Mouse (Mus musculus): ENCODE data around the gene Nfya. TPM values are rescaled to one million over a fixed set of nuclear protein-coding genes. Genes with fewer than 3 reads are reported as not detected.
"Not testable (repeated sequence)": the region's sequence is repeated elsewhere in the genome, so short reads cannot be mapped to it uniquely, and the experiment has no call there.

Gene Nfya
- polyA plus RNA-seq, 1 experiment from 2014 or later, result 9.1 TPM

- 88% methylated on average over 3 of the region's 3 CpGs for WGBS
- Histone ChIP-seq H3K9me3 (replicated peaks) (no peaks in the 10 kb centered on the region), H3K27me3 (replicated peaks) (no peaks in the 10 kb centered on the region), H3K27ac (replicated peaks) (no peak overlapping the region), H3K4me3 (replicated peaks) (no peak overlapping the region), H3K9ac (replicated peaks) (no peak overlapping the region), H3K36me3 (no peaks in the 10 kb centered on the region), H3K4me2 (no peak overlapping the region), H3K4me1 (no peaks in the 10 kb centered on the region)
- ATAC-seq (ENCODE audit: low FRiP score), result no peak
These were observed 53.9 kb downstream of the Nfya start for GRCm38 (mm10) chr17:48355822-48356221.

DNA sequence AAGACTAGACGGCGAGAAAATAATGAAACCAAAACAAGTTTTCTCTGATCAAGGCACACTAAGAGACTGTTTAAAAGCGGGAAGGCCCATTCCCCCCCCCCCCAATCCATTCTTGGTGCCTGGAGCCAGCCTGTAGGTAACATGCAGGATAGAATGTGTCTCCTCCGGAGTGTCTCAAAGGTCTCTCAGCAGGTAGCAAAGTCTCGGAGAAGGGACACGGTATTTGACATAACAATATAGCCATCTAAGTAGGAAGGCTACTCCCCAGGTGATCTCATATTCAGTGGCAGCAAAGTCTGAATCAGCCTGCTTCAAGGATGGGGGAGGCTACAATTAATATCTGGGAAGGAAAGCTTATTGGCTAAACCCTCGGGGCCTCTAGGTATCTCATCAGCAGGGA, 56.7 kb downstream of the Nfya start:
- WGBS, result 75% methylated on average over 7 of the region's 7 CpGs
- ATAC-seq (ENCODE audit: low FRiP score); H3K27me3 ChIP-seq (replicated peaks); H3K4me2 ChIP-seq; H3K36me3 ChIP-seq; H3K9ac ChIP-seq (replicated peaks); H3K4me3 ChIP-seq (replicated peaks); H3K9me3 ChIP-seq (replicated peaks); H3K4me1 ChIP-seq; H3K27ac ChIP-seq (replicated peaks): not testable (repeated sequence)

DNA sequence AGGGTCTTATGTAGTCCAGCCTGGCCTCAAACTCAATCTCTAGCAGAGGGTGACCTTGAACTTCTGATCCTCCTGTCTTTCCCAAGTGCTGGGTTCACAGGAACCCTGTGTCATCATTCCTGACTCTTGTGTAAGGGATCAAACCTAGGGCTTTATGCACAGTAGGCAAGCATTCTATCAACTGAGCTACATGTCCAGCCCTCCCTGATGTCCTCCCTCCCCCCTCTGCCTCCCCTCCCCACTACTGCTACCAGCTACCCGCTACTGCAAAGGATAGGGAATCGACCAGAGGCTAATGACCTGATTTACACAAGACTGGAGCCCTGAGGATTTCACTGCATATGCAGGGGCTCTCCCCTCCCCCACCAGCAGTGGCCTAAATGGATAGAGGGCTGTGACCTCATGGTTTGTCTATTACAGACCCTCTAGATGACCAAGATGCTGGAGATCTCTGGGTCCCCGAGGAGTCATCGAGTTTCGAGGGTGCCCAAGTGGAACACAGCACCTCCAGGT, 59.0 kb downstream of the Nfya start:
- Histone ChIP-seq H3K36me3 (no peaks in the 10 kb centered on the region), H3K4me2 (no peak overlapping the region), H3K27ac (replicated peaks) (no peak overlapping the region), H3K4me3 (replicated peaks) (no peak overlapping the region), H3K9me3 (replicated peaks) (no peaks in the 10 kb centered on the region), H3K4me1 (no peaks in the 10 kb centered on the region), H3K9ac (replicated peaks) (no peak overlapping the region), H3K27me3 (replicated peaks) (no peaks in the 10 kb centered on the region)
- WGBS, result 70% methylated on average over 5 of the region's 5 CpGs
- no peak for ATAC-seq (ENCODE audit: low FRiP score)

DNA sequence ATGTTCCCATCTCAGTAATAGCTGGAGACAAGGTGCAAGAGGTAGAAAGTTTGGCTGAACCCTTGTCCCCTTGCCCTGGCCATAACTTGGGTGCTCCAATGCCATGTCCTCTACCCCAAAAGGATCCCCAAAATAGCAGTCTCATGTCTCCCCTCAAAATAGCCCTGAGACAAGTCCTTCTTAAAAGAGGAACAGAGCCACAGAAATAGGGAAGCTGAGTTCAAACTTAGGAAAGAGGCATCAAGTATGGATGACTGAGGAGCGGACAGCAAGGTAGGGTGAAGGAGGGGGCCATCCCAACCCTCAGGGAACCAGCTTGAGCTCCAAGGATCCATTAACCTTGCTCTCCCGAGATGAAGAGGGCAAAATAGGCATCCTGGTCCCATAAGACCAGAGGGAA, 62.4 kb downstream of the Nfya start:
- WGBS, result 85% methylated on average over 2 of the region's 2 CpGs
- no peaks in the 10 kb centered on the region for H3K27me3 ChIP-seq (replicated peaks)
- H3K4me3 ChIP-seq (replicated peaks), result no peak overlapping the region
- no peak overlapping the region for H3K9ac ChIP-seq (replicated peaks)
- no peaks in the 10 kb centered on the region for H3K4me1 ChIP-seq
- no peak overlapping the region for H3K27ac ChIP-seq (replicated peaks)
- no peak for ATAC-seq (ENCODE audit: low FRiP score)
- H3K4me2 ChIP-seq, result no peak overlapping the region
- H3K36me3 ChIP-seq, result no peaks in the 10 kb centered on the region
- no peaks in the 10 kb centered on the region for H3K9me3 ChIP-seq (replicated peaks)

DNA sequence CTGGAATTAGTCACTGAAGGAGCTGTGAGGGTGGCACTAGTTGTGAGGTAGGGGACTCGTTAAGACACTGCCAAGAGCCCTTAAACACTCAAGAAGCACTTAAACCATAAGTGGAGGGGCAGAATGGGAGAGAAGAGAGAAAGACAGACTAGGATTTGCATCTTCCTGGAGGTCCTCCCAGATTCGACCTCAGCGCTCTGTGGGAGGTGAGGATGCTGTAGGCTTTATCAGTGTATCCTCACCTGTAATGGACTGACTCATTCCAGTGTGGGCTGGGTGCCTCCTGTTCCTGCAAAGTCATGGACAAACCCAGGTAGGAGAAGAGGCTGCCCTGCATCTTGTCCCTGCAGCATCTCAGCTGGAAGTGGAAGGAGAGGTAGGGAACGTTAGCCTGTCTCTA, 62.9 kb downstream of the Nfya start:
- H3K4me1 ChIP-seq, result no peaks in the 10 kb centered on the region
- no peak for ATAC-seq (ENCODE audit: low FRiP score)
- 70% methylated on average over 4 of the region's 4 CpGs for WGBS
- no peaks in the 10 kb centered on the region for H3K36me3 ChIP-seq
- no peaks in the 10 kb centered on the region for H3K27me3 ChIP-seq (replicated peaks)
- H3K27ac ChIP-seq (replicated peaks), result no peak overlapping the region
- no peak overlapping the region for H3K4me3 ChIP-seq (replicated peaks)
- no peaks in the 10 kb centered on the region for H3K9me3 ChIP-seq (replicated peaks)
- H3K4me2 ChIP-seq, result no peak overlapping the region
- H3K9ac ChIP-seq (replicated peaks), result no peak overlapping the region

DNA sequence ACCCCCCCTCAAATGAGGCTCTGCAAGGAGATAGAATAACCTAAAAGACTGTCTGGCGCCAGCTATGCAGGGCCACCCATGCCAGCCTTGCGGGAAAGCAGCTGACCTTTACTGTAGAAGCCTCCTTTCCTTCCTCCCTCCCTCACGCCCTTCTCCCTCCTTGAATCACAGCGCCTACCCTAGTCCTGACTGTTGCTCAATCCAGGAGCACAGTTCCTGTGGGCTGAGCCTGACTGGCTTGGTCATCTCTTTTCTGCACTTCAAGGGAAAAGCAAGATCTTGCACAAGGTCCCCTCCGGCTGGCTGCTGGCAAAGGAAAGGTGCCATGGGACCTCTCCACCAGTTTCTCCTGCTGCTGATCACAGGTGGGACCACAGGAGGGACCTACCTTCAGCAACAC, 63.5 kb downstream of the Nfya start, which contains the start of gene Trem2:
TSS of gene Trem2 (plus strand) at position 171 of the 400 bp plus-strand sequence.
- Histone ChIP-seq H3K36me3 (no peaks in the 10 kb centered on the region), H3K9me3 (replicated peaks) (no peaks in the 10 kb centered on the region), H3K4me2 (no peak within 1 kb of the TSS), H3K4me3 (replicated peaks) (no peak within 1 kb of the TSS), H3K9ac (replicated peaks) (no peak within 1 kb of the TSS), H3K27ac (replicated peaks) (no peak within 1 kb of the TSS), H3K27me3 (replicated peaks) (no peaks in the 10 kb centered on the region), H3K4me1 (no peaks in the 10 kb centered on the region)
- WGBS, result 81% methylated on average over 5 of the region's 5 CpGs
- ATAC-seq (ENCODE audit: low FRiP score), result no peak

- H3K4me1 ChIP-seq, result no peaks in the 10 kb centered on the region
- H3K27me3 ChIP-seq (replicated peaks), result no peaks in the 10 kb centered on the region
- no peaks in the 10 kb centered on the region for H3K36me3 ChIP-seq
- H3K9ac ChIP-seq (replicated peaks), result no peak overlapping the region
- no peaks in the 10 kb centered on the region for H3K9me3 ChIP-seq (replicated peaks)
- ATAC-seq (ENCODE audit: low FRiP score), result no peak
- no peak overlapping the region for H3K4me2 ChIP-seq
- no peak overlapping the region for H3K27ac ChIP-seq (replicated peaks)
- H3K4me3 ChIP-seq (replicated peaks), result no peak overlapping the region
- WGBS, result 76% methylated on average over 4 of the region's 4 CpGs
These were observed 63.9 kb downstream of the Nfya start for GRCm38 (mm10) chr17:48345824-48346223.

DNA sequence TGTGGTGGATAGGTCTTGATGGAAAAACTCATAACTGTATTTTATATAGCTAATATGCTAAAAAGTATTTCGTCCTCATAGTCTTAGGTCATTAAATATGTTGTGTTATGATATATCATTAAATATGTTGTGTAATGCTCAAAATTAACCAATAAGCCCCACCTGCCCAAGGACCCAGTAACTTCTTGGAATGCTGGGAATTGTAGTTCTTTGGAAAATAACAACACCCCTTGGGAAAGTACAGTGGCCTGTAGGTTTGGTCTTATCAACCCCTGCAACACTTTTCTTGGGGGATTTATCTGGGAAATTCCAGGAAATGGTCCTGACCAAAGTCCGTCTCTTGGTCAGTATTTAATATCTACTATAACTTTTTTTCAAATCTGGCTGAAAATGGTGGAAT, 66.6 kb downstream of the Nfya start:
- WGBS, result 92% methylated on average over 2 of the region's 2 CpGs
- no peak overlapping the region for H3K4me2 ChIP-seq
- ATAC-seq (ENCODE audit: low FRiP score), result no peak
- no peaks in the 10 kb centered on the region for H3K4me1 ChIP-seq
- no peaks in the 10 kb centered on the region for H3K9me3 ChIP-seq (replicated peaks)
- H3K4me3 ChIP-seq (replicated peaks), result no peak overlapping the region
- H3K9ac ChIP-seq (replicated peaks), result no peak overlapping the region
- H3K27me3 ChIP-seq (replicated peaks), result no peaks in the 10 kb centered on the region
- no peak overlapping the region for H3K27ac ChIP-seq (replicated peaks)
- H3K36me3 ChIP-seq, result no peaks in the 10 kb centered on the region

GRCm38 (mm10) chr17:48341947-48342346, 67.8 kb downstream of the Nfya start:
- 76% methylated on average over 3 of the region's 3 CpGs for WGBS
- Histone ChIP-seq H3K4me2 (no peak overlapping the region), H3K27me3 (replicated peaks) (no peaks in the 10 kb centered on the region), H3K27ac (replicated peaks) (no peak overlapping the region), H3K36me3 (no peaks in the 10 kb centered on the region), H3K4me3 (replicated peaks) (no peak overlapping the region), H3K4me1 (no peaks in the 10 kb centered on the region), H3K9ac (replicated peaks) (no peak overlapping the region), H3K9me3 (replicated peaks) (no peaks in the 10 kb centered on the region)
- ATAC-seq (ENCODE audit: low FRiP score), result no peak

DNA sequence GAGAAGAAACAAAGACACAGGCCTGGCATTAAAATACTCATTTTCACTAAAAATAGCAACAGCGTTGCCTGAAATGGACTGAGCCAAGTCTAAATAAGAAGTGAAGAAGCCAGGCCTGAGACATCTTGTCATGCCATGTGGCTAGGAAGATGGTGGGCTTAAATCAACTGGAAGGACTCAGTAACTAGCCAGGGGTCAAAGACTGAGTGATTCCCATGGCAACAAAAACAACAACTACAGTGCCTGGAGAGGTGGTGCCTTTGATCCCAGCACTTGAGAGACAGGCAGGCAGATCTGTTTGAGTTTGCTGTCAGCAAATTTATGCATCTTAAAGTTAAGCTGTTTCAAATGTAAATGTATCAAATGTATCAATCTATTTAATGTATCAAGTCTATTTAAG, 69.4 kb downstream of the Nfya start:
- Histone ChIP-seq H3K9ac (replicated peaks) (no peak overlapping the region), H3K4me3 (replicated peaks) (no peak overlapping the region), H3K9me3 (replicated peaks) (no peaks in the 10 kb centered on the region), H3K36me3 (no peaks in the 10 kb centered on the region), H3K27ac (replicated peaks) (no peak overlapping the region), H3K27me3 (replicated peaks) (no peaks in the 10 kb centered on the region), H3K4me1 (no peaks in the 10 kb centered on the region), H3K4me2 (no peak overlapping the region)
- WGBS, result 66% methylated on average over 1 of the region's 1 CpGs
- no peak for ATAC-seq (ENCODE audit: low FRiP score)

Other genes starting within 250 kb of the Nfya start
- gene A530064D06Rik, start 242.6 kb downstream of the Nfya start, polyA plus RNA-seq (2015; fragmentation: Nextera tagmentation; extraction: Ambion mirVana), result 0.18 and 0.19 TPM in 2 replicates
- not detected in 2 replicates for gene Trem1, start 177.1 kb downstream of the Nfya start, polyA plus RNA-seq (2015; fragmentation: Nextera tagmentation; extraction: Ambion mirVana)
- 0.18 TPM in 1 of 2 replicates, not detected in the other for gene Trem3, start 162.1 kb downstream of the Nfya start, polyA plus RNA-seq (2015; fragmentation: Nextera tagmentation; extraction: Ambion mirVana)
- gene Treml4, start 145.6 kb downstream of the Nfya start, polyA plus RNA-seq (2015; fragmentation: Nextera tagmentation; extraction: Ambion mirVana), result 0.37 TPM in 1 of 2 replicates, not detected in the other
- gene Treml2, start 110.4 kb downstream of the Nfya start, polyA plus RNA-seq (2015; fragmentation: Nextera tagmentation; extraction: Ambion mirVana), result 0.14 and 1.4 TPM in 2 replicates
- 0.09 and 0.19 TPM in 2 replicates for gene B430306N03Rik, start 93.8 kb downstream of the Nfya start, polyA plus RNA-seq (2015; fragmentation: Nextera tagmentation; extraction: Ambion mirVana)
- 5.0 and 6.1 TPM in 2 replicates for gene Trem2, start 63.5 kb downstream of the Nfya start, polyA plus RNA-seq (2015; fragmentation: Nextera tagmentation; extraction: Ambion mirVana)
- 0.43 and 0.49 TPM in 2 replicates for gene Treml1, start 50.0 kb downstream of the Nfya start, polyA plus RNA-seq (2015; fragmentation: Nextera tagmentation; extraction: Ambion mirVana)
- 29.4 and 39.3 TPM in 2 replicates for gene Oard1, start 108 bp upstream of the Nfya start, polyA plus RNA-seq (2015; fragmentation: Nextera tagmentation; extraction: Ambion mirVana)
- gene Apobec2, start 23.0 kb upstream of the Nfya start, polyA plus RNA-seq (2015; fragmentation: Nextera tagmentation; extraction: Ambion mirVana), result 3.7 and 5.1 TPM in 2 replicates
- gene Tspo2, start 41.6 kb upstream of the Nfya start, polyA plus RNA-seq (2015; fragmentation: Nextera tagmentation; extraction: Ambion mirVana), result 0.69 and 1.1 TPM in 2 replicates
- gene Unc5cl, start 45.0 kb upstream of the Nfya start, polyA plus RNA-seq (2015; fragmentation: Nextera tagmentation; extraction: Ambion mirVana), result 0.18 and 4.4 TPM in 2 replicates